Mouse (Mus musculus) megakaryocyte, embryonic 14.5 days (primary cell): ENCODE measurements around the gene AA467197.

Source experiments
- FLI1 ChIP-seq: IDR thresholded peaks from 2 replicates; pipeline ENCODE4 v1.6.1; 2012; ENCODE audit warnings: low read length, inconsistent platforms, mixed read lengths
- GATA1 ChIP-seq: IDR thresholded peaks from 3 replicates; pipeline ENCODE4 v1.6.1; 2012; ENCODE audit warnings: mixed read lengths, low read length, inconsistent platforms, borderline replicate concordance

GRCm38 (mm10) chr2:122587861-122588519 is 48.8 kb upstream of the AA467197 start:
- TF ChIP-seq GATA1: no peak
- TF ChIP-seq FLI1: no peak
